Mouse (Mus musculus) stomach, postnatal 0 days (tissue): ENCODE results near the gene Rftn2.

Experiments used
- CTCF ChIP-seq: IDR thresholded peaks from 2 replicates; pipeline ENCODE4 v1.5.1; 2016; ENCODE audit warnings: antibody characterized with exemption, low read depth, mild to moderate bottlenecking, moderate library complexity
- EP300 ChIP-seq: optimal IDR thresholded peaks from 2 replicates; pipeline ENCODE3; 2016; ENCODE audit warnings: antibody characterized with exemption

GRCm38 (mm10) chr1:55196327-55197003 is 30.1 kb downstream of the Rftn2 start:
- TF ChIP-seq CTCF = no peak
- no peak for TF ChIP-seq EP300
